Mouse (Mus musculus) CD8-positive naive resting alpha-beta T cell, adult 2 months (primary cell): ENCODE data around the gene Pik3cg.

ENCODE experiments used
- DNase-seq, 2 experiments: peaks; one replicate each; pipeline ENCODE4 v3.0.0; 2022; ENCODE audit warnings: low read depth in 2 of 2, low spot score in 2 of 2

Pik3cg gene

DNA sequence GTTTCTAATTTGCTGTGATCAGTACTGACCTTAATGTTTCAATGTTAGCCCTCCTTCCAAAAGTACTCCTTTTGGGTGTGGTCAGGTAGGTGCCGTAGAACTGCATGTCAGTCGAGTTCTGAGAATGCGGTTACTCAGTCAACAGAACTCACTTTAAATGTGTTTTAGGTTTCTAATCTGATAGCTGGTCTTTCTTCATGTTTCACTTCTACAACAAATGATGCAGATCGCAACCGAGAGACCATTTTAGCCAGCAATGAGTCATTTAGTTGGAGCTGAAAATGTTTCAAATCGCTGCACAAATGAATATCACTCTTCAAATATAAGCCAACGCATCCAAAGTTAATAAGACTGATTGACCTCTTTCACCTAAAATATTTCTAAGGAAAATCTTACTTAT is 6.5 kb downstream of the Pik3cg start:
- DNase-seq, result no peak

DNA sequence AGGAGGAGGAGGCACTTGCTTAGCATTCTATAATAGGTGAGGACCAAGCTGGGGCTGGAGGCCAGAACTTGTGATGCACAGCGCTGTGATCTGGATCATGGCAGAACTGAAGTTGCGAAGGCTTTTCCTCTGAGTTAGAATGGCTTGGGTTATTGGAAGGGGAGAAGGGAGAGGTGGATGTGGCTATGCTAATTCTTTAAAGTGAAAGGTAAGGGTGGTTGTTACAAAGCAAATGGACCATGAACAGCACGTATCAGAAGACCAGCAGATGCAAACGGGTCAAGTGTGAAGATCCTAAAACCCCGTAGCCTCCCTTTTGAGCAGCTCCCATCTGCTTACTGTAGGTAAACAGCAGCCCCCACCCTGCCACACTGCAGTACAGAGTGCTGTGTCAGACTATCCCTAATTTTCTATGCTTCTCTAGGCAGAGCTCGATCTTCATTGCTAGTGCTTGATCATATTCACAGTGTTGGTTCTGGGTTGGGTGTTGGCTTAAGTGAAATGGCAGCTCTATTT is 7.3 kb downstream of the Pik3cg start:
- no peak for DNase-seq

DNA sequence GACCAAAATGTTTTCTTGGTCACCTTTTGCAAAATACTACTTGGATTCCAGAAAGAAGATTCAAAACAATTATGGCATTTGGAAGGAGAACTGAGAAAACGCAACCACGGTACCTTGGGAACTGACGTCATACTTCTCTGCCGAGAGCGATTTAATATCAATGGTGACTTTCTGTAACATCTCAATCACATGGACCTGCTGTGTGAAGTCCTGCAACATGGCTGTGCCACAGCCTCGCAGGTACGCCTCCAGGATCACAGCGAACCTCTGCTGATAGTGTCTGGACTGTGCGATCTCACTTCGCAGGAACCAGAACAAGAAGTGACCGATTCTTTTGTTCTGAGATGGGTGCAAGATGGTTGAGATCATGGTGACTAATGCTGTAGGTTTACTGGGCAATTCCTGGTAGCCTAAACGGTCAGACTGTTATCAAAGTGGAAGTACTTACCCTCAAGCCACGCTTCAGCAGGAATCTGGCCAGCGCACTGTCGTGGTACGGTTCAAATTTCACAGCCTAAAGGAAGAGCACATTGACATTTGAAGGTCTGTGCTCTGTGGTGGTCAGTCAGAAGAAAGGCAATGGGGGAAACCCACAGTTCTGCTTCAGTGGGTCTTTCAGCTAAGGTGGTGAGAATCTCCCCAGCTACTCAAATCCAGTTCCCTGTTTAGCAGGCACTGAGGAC is 7.9 kb downstream of the Pik3cg start:
- DNase-seq, result no peak

DNA sequence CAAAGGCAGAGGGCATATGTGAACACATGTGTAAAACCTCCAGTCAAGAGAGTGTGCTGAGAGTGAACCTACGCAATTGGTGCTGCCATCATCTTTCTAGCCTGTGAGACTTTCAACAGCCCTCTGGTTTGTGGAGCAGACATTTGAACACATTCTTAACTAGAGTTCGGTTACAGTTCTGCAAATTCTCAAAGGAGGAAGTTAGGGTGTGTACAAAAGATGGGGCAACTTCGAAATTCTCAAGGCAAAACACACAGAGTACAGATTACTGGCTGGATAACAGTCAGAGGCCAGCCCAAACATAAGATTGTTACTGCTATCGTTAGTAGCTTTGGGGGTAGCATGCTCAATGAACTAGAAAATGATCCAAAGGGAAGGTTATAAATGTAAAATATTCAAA is 9.0 kb downstream of the Pik3cg start:
- no peak for DNase-seq

DNA sequence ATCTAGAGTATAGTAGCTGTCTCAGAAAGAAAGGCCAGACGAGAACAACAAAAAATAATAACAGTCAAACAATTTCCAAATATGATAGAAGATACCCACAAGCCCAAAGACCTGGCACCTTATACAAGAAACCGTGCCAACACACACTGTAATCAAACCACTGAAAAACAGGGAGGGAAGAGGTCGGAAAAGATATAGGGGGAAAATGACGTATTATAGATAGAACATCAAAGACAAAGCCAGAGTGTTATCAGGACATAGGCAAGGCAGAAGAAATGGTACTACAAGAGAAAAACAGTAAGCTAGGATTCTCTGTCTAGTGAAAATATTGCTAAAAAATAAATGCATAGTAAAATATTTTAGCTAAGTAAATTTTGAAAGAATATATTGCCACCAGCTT is 10.4 kb downstream of the Pik3cg start:
- DNase-seq, result no peak

- DNase-seq, result no peak
Observed at GRCm38 (mm10) chr12:32195000-32195399, 13.5 kb downstream of the Pik3cg start.

GRCm38 (mm10) chr12:32194358-32194757 is 14.1 kb downstream of the Pik3cg start:
- DNase-seq, result no peak

DNA sequence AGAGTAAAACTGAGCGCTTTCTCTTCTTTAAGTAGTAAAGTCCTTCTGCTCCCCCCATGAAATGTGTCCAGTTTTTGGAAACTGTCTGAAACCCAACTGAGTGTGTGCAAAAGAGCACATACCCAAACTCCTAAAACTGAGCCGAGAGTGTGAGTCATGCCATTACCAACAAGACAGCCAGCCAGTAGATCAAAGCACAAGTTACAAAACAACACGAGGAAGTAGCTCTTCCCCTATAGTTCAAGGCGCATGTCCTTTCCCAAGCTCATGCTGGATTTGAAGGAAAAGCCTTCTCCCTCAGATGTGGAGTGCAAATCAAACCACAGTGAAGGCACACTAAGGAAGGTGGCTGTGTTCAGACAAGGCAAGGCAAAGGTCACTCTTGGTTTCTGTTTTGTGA is 17.5 kb downstream of the Pik3cg start:
- DNase-seq, result no peak

GRCm38 (mm10) chr12:32187668-32188236 is 20.7 kb downstream of the Pik3cg start:
- no peak for DNase-seq

DNA sequence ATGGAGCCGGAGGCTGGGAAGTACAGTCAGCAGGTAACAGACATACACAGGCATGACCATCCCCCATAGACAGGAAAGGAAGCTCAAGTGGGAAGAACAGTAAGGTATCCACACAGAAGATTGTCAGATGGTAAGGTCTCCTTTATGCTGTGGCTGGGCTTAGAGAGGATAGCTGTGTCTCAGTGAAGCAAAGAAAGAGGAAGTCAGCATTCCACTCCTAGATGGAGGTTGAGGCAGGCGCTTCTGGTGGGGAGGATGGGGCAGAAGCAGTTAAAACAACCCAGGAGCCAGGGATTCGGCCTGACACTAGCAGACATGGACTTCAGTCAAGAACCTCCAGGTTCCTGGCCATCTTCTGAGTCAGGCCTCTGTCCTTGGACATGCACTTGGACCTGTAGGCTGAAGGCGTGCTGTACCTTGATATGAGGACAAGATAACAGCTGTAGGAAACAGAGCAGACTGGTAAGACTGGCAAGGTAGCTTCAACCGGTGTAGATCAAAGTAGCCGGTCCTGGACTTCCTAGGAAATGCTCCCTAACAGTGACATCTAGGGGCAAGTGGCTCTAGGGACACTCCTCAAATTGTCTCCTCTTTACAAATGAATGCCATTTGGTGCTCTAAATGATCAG is 21.7 kb downstream of the Pik3cg start:
- DNase-seq, result no peak

GRCm38 (mm10) chr12:32184874-32185273 is 23.6 kb downstream of the Pik3cg start:
- DNase-seq, result no peak

DNA sequence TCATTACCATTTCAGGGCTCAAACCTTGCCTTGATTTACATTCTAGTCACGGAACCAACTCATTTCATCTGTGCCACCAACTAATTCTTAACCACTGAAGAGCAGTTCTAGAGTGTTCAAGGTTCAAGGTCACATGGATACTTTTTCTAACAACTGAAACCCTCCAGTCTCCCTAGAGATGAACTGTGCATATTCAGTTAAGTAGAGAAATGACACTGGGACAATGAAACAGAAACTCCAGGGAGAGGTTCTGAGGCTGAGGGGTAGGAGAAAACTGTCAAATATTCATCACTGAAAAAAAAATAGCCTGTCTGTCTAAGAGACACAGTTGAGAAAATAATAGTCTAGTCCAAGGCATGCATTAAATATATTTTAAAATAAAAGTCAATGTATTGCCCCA is 24.9 kb downstream of the Pik3cg start:
- no peak for DNase-seq

- no peak for DNase-seq
Observed at GRCm38 (mm10) chr12:32182632-32183419, 25.6 kb downstream of the Pik3cg start.

DNA sequence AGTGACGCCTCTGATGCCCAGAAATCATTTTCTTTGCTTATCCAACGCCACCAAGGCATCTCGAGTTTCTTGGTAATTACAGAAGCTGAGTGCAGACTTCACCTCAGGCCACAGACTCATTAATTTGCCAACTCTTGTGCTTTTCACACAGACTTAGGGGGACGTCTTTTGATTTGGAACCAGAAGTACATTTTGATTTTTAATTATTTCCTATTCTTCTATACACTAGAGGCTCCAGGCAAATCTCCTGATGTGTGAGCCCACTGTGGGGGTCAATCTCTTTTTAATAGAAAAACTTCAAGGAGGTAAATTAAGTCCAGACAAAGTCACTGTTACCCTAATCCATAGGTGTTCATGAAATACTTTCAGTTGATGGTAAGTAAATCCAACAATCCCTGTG is 26.6 kb downstream of the Pik3cg start:
- no peak for DNase-seq

DNA sequence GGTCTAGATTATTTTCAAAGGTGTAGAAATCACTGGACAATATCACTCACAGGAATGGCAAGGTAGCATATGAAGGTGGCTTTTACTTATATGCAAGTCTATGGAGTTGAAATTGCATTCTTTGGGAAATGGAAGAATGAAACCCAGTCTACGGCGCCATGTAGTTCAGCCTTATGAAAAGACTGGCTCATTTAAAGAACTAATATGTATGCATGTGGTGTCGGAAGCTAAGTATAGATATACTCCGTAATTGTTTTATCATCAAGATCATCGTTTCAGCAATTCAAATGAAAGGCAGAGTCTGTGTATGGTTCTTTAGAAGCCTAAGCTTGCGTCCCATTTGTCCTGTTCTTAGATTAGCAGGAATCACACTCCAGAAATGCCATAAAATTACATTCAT is 34.0 kb downstream of the Pik3cg start:
- no peak for DNase-seq

DNA sequence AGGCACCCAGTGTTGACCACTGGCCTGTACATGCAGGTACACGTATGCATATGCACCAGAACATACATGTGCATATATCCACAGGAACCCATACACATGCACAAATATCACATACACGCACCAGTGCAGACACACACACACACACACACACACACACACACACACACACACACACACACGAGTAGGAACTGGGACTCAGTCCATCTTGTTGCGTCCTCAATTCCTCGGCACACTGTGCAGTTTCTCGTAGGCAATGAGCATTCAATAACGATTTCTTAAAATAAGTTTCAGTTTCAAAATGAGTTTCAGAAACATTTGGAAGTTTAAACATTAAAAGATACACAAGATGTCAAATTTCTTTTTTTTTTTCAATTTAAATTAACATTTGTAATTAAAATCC is 35.6 kb downstream of the Pik3cg start:
- no peak for DNase-seq

- peak in 1 of 2 experiments; percentile 0 for DNase-seq
Observed at GRCm38 (mm10) chr12:32169164-32169563, 39.3 kb downstream of the Pik3cg start.

- peak; percentile 30 to 50 for DNase-seq
Observed at GRCm38 (mm10) chr12:32168751-32169150, 39.7 kb downstream of the Pik3cg start.

GRCm38 (mm10) chr12:32163706-32164105 is 44.8 kb downstream of the Pik3cg start:
- no peak for DNase-seq

- no peak for DNase-seq
Observed at GRCm38 (mm10) chr12:32158757-32159156, 49.7 kb downstream of the Pik3cg start.

DNA sequence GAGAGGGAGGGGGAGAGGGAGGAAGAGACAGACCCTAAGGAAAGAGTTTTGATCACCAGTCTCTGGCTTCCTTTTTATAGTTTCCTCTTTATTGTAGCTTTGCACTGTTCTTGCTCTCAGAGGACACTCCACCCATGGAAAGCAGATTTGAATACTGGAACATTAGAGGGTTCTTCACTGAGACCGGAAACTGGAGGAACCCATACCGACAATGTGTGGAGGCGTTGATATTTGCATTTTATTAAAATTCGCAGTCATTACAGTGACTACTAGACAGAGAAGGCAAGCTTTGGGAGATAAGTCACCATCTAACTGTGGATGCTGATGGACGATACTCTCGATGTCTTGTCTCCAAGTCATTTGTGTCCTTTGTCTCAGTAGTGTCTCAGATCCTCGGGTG is 61.9 kb downstream of the Pik3cg start:
- no peak for DNase-seq

- no peak for DNase-seq
Observed at GRCm38 (mm10) chr12:32145651-32146050, 62.8 kb downstream of the Pik3cg start.
